Mouse (Mus musculus) intestine, embryonic 15.5 days (tissue): ENCODE measurements around the gene Rasgef1c. TPM values are rescaled to one million over a fixed set of nuclear protein-coding genes. Genes with fewer than 3 reads are reported as not detected.
A peak's percentile ranks its signal among the peaks of the same experiment; 100 is the strongest.

Experiments
- ATAC-seq: fragments of 200-750 bp; cut with Nextera tagmentation; 2 replicates; pipeline ENCODE4 v1.8.0; 2017; ENCODE audit warnings: moderate TSS enrichment, moderate library complexity
- H3K27ac ChIP-seq: fragments of 300-500 bp; sonication (generic); 2 replicates; pipeline ENCODE4 v1.5.1; 2015; ENCODE audit warnings: mild to moderate bottlenecking, inconsistent platforms
- H3K27me3 ChIP-seq: fragments of 300-500 bp; sonication (generic); replicated peaks from 2 replicates; pipeline ENCODE4 v1.6.1; 2015; ENCODE audit warnings: inconsistent platforms
- H3K36me3 ChIP-seq: fragments of 300-500 bp; sonication (generic); 2 replicates; pipeline ENCODE4 v1.6.1; 2015; ENCODE audit warnings: inconsistent platforms
- H3K4me1 ChIP-seq: fragments of 300-500 bp; sonication (generic); replicated peaks from 2 replicates; pipeline ENCODE4 v1.6.1; 2015; ENCODE audit warnings: inconsistent platforms
- H3K4me2 ChIP-seq: fragments of 300-500 bp; sonication (generic); replicated peaks from 2 replicates; pipeline ENCODE4 v1.6.1; 2015; ENCODE audit warnings: mild to moderate bottlenecking, inconsistent platforms
- H3K4me3 ChIP-seq: fragments of 300-500 bp; sonication (generic); replicated peaks from 2 replicates; pipeline ENCODE4 v1.5.1; 2015; ENCODE audit warnings: inconsistent platforms
- H3K9ac ChIP-seq: fragments of 300-500 bp; sonication (generic); 2 replicates; pipeline ENCODE4 v1.6.1; 2015; ENCODE audit warnings: inconsistent platforms
- H3K9me3 ChIP-seq: fragments of 300-500 bp; sonication (generic); 2 replicates; pipeline ENCODE4 v1.6.1; 2016; ENCODE audit warnings: inconsistent platforms
- WGBS: fragments of 180-500 bp; shearing (Covaris S2); methylation state at CpG from one replicate; pipeline ENCODE4 v1.1.7; 2015; 5-methylcytosine and 5-hydroxymethylcytosine counted together
- polyA plus RNA-seq: library from polyadenylated mRNA; unstranded; fragments of >200 nt; fragmentation: Nextera tagmentation; extraction: Ambion mirVana; gene quantifications from 2 replicates; pipeline ENCODE4 v1.2.1, GENCODE M21; 2015

Gene Rasgef1c
- polyA plus RNA-seq, 1 experiment from 2014 or later = 0.36 TPM

DNA sequence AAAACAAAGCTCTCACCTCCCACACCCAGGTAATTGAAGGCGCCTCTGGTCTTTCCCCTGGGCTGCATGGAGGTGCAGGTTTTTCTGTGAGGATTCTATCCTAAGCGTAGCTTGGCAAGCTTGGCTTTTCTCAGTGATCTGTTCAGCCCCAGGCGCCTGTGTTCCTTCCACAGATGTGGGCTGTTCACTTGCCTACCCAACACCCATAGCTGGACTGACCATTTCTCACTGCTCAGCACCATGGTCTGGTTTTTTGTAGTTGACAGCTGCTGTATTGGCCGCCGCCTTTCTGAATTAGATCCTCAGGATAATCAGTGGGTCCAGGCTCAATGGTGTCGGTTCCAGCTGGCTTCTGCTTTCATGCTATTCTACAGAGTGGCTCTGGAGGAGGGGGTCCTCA, 26.0 kb downstream of the Rasgef1c start:
- WGBS = 49% methylated on average over 6 of the region's 6 CpGs
- no peak overlapping the region for H3K4me2 ChIP-seq
- no peak overlapping the region for H3K9ac ChIP-seq
- peaks cover 6% of the 10 kb centered on the region; the same call in 1 of the 2 replicates for H3K4me1 ChIP-seq
- no peaks in the 10 kb centered on the region for H3K9me3 ChIP-seq
- no peak for ATAC-seq
- no peaks in the 10 kb centered on the region for H3K36me3 ChIP-seq
- H3K27me3 ChIP-seq = no peaks in the 10 kb centered on the region
- H3K27ac ChIP-seq = no peak overlapping the region
- no peak overlapping the region for H3K4me3 ChIP-seq

DNA sequence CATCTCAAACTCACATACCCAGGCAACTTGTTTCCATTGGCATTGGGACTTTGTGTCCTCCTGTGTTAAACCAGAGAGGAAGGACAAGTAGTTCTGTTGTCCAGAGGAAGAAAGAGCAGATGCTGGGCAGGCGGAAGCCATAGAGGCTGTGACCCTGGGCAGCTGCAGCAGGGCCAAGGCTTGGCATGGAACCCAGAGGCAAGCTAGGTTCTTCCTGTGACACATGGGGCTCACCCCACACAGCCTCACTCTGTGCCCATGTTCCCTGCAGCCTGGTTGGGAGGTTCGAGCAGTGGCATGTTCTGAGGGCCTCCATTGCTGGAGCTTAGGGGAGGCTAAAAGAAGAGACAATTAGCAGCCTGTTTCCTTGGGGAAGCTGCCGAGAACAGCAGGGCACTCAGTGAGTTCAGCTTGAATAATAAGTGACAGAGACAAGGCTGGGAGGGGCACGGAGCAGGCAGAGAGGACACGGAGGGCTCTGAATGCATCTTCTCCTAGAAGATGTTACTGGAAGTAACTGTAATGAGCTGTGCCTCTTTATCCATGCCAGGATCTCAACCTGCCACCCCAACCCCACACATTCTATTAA, 29.5 kb downstream of the Rasgef1c start:
- 41% methylated on average over 5 of the region's 5 CpGs for WGBS

GRCm38 (mm10) chr11:49931853-49932252, 30.2 kb downstream of the Rasgef1c start:
- no peaks in the 10 kb centered on the region for H3K27me3 ChIP-seq
- peaks cover 5% of the 10 kb centered on the region; the same call in 1 of the 2 replicates for H3K4me1 ChIP-seq
- no peaks in the 10 kb centered on the region for H3K9me3 ChIP-seq
- WGBS = 13% methylated on average over 7 of the region's 7 CpGs
- no peak overlapping the region for H3K4me3 ChIP-seq
- peak; percentile 62; the same call in 1 of the 2 replicates for ATAC-seq
- H3K4me2 ChIP-seq = no peak overlapping the region
- H3K9ac ChIP-seq = no peak overlapping the region
- no peaks in the 10 kb centered on the region for H3K36me3 ChIP-seq
- H3K27ac ChIP-seq = no peak overlapping the region

More for the DNA sequence above, 29.5 kb downstream of the Rasgef1c start:
- no peak for ATAC-seq
- no peak overlapping the region for H3K4me2 ChIP-seq
- no peaks in the 10 kb centered on the region for H3K9me3 ChIP-seq
- H3K4me3 ChIP-seq = no peak overlapping the region
- H3K27me3 ChIP-seq = no peaks in the 10 kb centered on the region
- no peak overlapping the region for H3K9ac ChIP-seq
- no peak overlapping the region for H3K27ac ChIP-seq
- peaks cover 6% of the 10 kb centered on the region; the same call in 1 of the 2 replicates for H3K4me1 ChIP-seq
- no peaks in the 10 kb centered on the region for H3K36me3 ChIP-seq

- no peak overlapping the region for H3K4me2 ChIP-seq
- 70% methylated on average over 1 of the region's 1 CpGs for WGBS
- no peaks in the 10 kb centered on the region for H3K36me3 ChIP-seq
- no peaks in the 10 kb centered on the region for H3K9me3 ChIP-seq
- H3K9ac ChIP-seq = no peak overlapping the region
- ATAC-seq = no peak
- no peaks in the 10 kb centered on the region for H3K27me3 ChIP-seq
- no peak overlapping the region for H3K4me3 ChIP-seq
- H3K27ac ChIP-seq = no peak overlapping the region
- 0 out of 2 replicates have a peak, but pooled peaks cover 2% of the 10 kb centered on the region for H3K4me1 ChIP-seq
These were observed 32.2 kb downstream of the Rasgef1c start for GRCm38 (mm10) chr11:49933811-49934210.

- Histone ChIP-seq H3K36me3 (no peaks in the 10 kb centered on the region), H3K4me3 (no peak overlapping the region), H3K9me3 (no peaks in the 10 kb centered on the region), H3K9ac (no peak overlapping the region), H3K4me1 (0 out of 2 replicates have a peak, but pooled peaks cover 2% of the 10 kb centered on the region), H3K4me2 (no peak overlapping the region), H3K27me3 (no peaks in the 10 kb centered on the region), H3K27ac (no peak overlapping the region)
- 71% methylated on average over 10 of the region's 10 CpGs for WGBS
- ATAC-seq = no peak
These were observed 32.7 kb downstream of the Rasgef1c start for GRCm38 (mm10) chr11:49934322-49934721.

GRCm38 (mm10) chr11:49936458-49936857, 34.8 kb downstream of the Rasgef1c start:
- Histone ChIP-seq H3K4me1 (0 out of 2 replicates have a peak, but pooled peaks cover 2% of the 10 kb centered on the region), H3K4me3 (no peak overlapping the region)
- WGBS = 62% methylated on average over 9 of the region's 9 CpGs

DNA sequence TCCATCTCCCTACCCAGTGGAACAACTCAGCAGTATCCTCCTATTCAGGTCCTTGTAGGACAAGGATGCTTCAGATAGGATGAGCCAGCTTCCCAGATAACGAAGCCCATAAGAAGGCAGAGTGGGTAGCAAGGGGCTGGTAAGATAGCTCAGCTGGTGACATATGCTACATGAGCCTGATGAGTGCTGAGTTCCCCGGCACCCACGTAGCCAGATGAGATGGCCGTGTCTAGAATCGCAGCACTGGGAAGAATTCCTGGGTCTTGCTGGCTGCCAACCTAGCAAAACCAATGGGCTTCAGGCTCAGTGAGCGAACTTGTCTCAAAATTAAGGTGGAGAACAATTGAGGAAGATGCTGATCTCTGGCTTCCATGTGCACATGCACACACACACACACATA, 36.1 kb downstream of the Rasgef1c start:
- Histone ChIP-seq H3K4me1 (no peaks in the 10 kb centered on the region), H3K27me3 (no peaks in the 10 kb centered on the region), H3K9ac (no peak overlapping the region), H3K9me3 (no peaks in the 10 kb centered on the region), H3K36me3 (no peaks in the 10 kb centered on the region), H3K4me2 (no peak overlapping the region), H3K4me3 (no peak overlapping the region), H3K27ac (no peak overlapping the region)
- no peak for ATAC-seq
- 89% methylated on average over 6 of the region's 6 CpGs for WGBS

More at GRCm38 (mm10) chr11:49936458-49936857, 34.8 kb downstream of the Rasgef1c start:
- no peak overlapping the region for H3K27ac ChIP-seq
- H3K36me3 ChIP-seq = no peaks in the 10 kb centered on the region
- no peaks in the 10 kb centered on the region for H3K27me3 ChIP-seq
- no peak for ATAC-seq
- no peak overlapping the region for H3K4me2 ChIP-seq
- H3K9ac ChIP-seq = no peak overlapping the region
- H3K9me3 ChIP-seq = no peaks in the 10 kb centered on the region

DNA sequence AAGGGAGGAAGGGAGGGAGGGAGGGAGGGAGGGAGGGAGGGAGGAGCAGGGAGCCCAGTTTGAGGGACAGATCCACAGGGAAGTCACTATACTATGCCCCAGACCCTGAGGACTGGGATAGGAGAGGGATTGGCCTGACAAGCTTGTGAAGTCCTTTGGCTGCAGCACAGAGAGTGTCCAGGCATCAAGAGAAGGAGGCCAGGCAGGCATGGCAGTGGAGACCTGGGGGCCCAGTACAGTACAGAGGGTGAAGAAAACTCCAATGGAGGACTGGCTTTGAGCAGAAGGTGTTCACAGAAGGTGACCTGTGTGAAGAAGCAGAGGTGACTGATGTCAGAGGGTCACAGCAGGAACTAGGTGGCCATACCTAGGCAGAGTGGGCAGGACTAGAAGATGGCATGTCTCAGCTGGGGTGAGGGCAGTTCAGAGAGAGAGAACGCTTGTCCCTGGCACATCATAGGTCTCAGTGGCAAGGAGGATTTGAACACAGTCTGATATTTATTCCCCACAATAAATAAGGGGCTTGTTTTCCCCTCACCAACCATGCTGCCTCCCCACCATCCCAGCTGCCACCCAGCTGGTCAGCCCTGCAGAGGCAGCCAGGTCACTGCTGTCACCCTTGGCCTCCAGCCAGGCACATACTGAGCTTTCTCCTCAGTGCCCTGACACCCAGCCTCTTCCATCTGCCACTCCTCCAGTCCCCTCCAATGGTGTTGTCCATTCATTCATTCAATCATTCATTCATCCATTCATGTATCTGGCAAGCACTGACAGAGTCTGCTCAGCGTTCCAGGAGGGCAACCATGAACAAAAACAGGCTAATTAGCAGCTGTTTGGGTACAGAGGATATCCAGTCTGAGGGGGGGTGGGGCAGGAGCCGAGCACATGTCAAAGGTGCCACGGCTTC, 36.9 kb downstream of the Rasgef1c start:
- H3K4me1 ChIP-seq = no peaks in the 10 kb centered on the region
- no peaks in the 10 kb centered on the region for H3K36me3 ChIP-seq
- no peak overlapping the region for H3K4me3 ChIP-seq
- H3K27ac ChIP-seq = no peak overlapping the region
- no peak for ATAC-seq
- H3K9ac ChIP-seq = no peak overlapping the region
- H3K4me2 ChIP-seq = no peak overlapping the region
- no peaks in the 10 kb centered on the region for H3K9me3 ChIP-seq
- H3K27me3 ChIP-seq = no peaks in the 10 kb centered on the region
- 62% methylated on average over 4 of the region's 4 CpGs for WGBS

GRCm38 (mm10) chr11:49942841-49943240, 41.2 kb downstream of the Rasgef1c start:
- H3K4me2 ChIP-seq = no peak overlapping the region
- no peak overlapping the region for H3K9ac ChIP-seq
- no peaks in the 10 kb centered on the region for H3K27me3 ChIP-seq
- no peaks in the 10 kb centered on the region for H3K4me1 ChIP-seq
- ATAC-seq = no peak
- no peaks in the 10 kb centered on the region for H3K9me3 ChIP-seq
- H3K4me3 ChIP-seq = no peak overlapping the region
- H3K36me3 ChIP-seq = no peaks in the 10 kb centered on the region
- no peak overlapping the region for H3K27ac ChIP-seq
- WGBS = 61% methylated on average over 4 of the region's 4 CpGs

DNA sequence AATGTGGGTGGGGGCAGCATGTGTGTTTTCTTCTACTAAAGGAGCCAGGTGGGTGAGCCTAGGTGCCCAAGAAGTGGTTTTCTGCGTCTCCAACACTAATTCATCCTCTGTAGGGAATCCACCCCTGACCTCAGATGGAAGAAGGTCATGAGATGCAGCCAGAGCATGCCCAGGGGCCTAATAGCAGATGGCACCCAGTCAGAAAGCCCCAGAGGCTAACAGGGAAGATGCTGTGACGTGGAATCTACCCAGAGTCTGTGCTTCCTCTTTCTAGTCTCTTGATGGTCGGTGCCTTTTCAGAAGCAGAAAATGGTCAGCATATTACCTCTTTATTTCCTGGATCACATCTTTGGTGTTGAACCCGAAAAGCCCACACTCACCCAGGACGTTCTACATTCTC, 42.3 kb downstream of the Rasgef1c start:
- no peak overlapping the region for H3K27ac ChIP-seq
- no peaks in the 10 kb centered on the region for H3K9me3 ChIP-seq
- no peak for ATAC-seq
- H3K4me2 ChIP-seq = no peak overlapping the region
- H3K9ac ChIP-seq = no peak overlapping the region
- H3K4me1 ChIP-seq = no peaks in the 10 kb centered on the region
- H3K36me3 ChIP-seq = no peaks in the 10 kb centered on the region
- no peaks in the 10 kb centered on the region for H3K27me3 ChIP-seq
- 86% methylated on average over 5 of the region's 5 CpGs for WGBS
- no peak overlapping the region for H3K4me3 ChIP-seq

GRCm38 (mm10) chr11:49945726-49946125, 44.1 kb downstream of the Rasgef1c start:
- Histone ChIP-seq H3K4me1 (no peaks in the 10 kb centered on the region), H3K4me3 (no peak overlapping the region), H3K9me3 (no peaks in the 10 kb centered on the region), H3K36me3 (no peaks in the 10 kb centered on the region), H3K4me2 (no peak overlapping the region), H3K27me3 (no peaks in the 10 kb centered on the region), H3K9ac (no peak overlapping the region), H3K27ac (no peak overlapping the region)
- no peak for ATAC-seq
- WGBS = 89% methylated on average over 4 of the region's 4 CpGs

DNA sequence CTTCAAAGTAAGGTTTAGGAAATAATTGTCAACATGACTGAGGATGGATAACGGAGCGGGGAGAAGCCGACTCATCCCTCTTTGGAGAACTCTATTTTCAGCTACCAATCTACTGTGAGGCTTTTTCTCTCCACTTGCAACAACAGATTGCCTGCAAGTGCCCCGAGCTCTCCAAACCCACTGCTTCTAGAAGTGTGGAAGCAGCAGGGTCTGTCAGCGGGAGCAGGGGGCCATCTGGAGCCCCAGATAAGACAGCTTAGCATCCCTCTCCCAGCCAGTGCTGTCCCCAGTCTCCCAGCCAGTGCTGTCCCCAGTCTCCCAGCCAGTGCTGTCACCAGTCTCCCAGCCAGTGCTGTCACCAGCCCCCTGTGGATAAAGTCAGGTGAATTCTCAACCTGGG, 48.2 kb downstream of the Rasgef1c start:
- H3K9me3 ChIP-seq = no peaks in the 10 kb centered on the region
- ATAC-seq = no peak
- 77% methylated on average over 5 of the region's 5 CpGs for WGBS
- H3K27ac ChIP-seq = no peak overlapping the region
- H3K9ac ChIP-seq = no peak overlapping the region
- no peaks in the 10 kb centered on the region for H3K36me3 ChIP-seq
- H3K4me1 ChIP-seq = no peaks in the 10 kb centered on the region
- no peaks in the 10 kb centered on the region for H3K27me3 ChIP-seq
- H3K4me3 ChIP-seq = no peak overlapping the region
- H3K4me2 ChIP-seq = no peak overlapping the region
